Mouse (Mus musculus) C2C12 (cell line): ENCODE measurements around the gene Nrap.

Experiments
- CTCF ChIP-seq: IDR thresholded peaks from one replicate; pipeline ENCODE4 v1.5.1; 2011; ENCODE audit not compliant: control insufficient read depth, insufficient read depth, insufficient read length
- FOSL1 ChIP-seq: IDR thresholded peaks from one replicate; pipeline ENCODE4 v1.8.0; 2011; ENCODE audit warnings: mild to moderate bottlenecking, low read length; ENCODE audit not compliant: poor library complexity, insufficient read depth, severe bottlenecking
- MAX ChIP-seq: IDR thresholded peaks from one replicate; pipeline ENCODE4 v1.6.1; 2011; ENCODE audit warnings: mild to moderate bottlenecking, control low read depth
- USF1 ChIP-seq: IDR thresholded peaks from one replicate; pipeline ENCODE4 v1.6.1; 2011; ENCODE audit warnings: low read depth, mild to moderate bottlenecking, control low read depth, moderate library complexity

- TF ChIP-seq MAX (no peak), USF1 (no peak), CTCF (no peak), FOSL1 (no peak)
Measured at GRCm38 (mm10) chr19:56378007-56378406, 11.8 kb downstream of the Nrap start.
